Mouse (Mus musculus): ENCODE measurements around the gene Olfr477. TPM values are rescaled to one million over a fixed set of nuclear protein-coding genes. Genes with fewer than 3 reads are reported as not detected.
"Not testable (repeated sequence)": the region's sequence is repeated elsewhere in the genome, so short reads cannot be mapped to it uniquely, and the experiment has no call there.

Gene Olfr477
- under 1 TPM in 1 of 2 experiments, not detected in 1; 0.09 TPM for total RNA-seq (2021)
- long read RNA-seq, experiment 1: 0 reads
- long read RNA-seq, experiment 2: 0 reads

GRCm38 (mm10) chr7:107986393-107986792 lies at the start of gene Olfr477:
TSS of gene Olfr477 (plus strand) at chr7:107986693.
- DNase-seq: no peak

DNA sequence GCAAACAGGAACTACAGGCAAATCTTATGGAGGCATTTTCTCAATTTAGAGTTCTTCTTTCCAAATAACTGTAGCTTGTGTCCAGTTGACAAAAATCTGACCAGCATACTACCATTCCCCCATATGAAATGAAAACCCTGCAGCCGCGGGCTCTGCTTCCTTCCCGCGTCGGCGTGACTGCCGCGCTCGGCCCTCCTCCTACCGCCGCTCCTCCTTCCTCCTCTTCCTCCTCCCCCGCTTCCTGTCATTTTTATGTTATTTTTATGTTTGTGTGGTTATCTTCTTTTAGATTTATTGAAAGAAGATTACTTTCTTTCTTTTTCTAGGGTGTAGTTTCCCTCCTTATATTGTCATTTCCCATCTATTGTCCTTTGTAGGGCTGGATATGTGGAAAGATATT lies 34.0 kb upstream of the Olfr477 start:
- DNase-seq: not testable (repeated sequence)

DNA sequence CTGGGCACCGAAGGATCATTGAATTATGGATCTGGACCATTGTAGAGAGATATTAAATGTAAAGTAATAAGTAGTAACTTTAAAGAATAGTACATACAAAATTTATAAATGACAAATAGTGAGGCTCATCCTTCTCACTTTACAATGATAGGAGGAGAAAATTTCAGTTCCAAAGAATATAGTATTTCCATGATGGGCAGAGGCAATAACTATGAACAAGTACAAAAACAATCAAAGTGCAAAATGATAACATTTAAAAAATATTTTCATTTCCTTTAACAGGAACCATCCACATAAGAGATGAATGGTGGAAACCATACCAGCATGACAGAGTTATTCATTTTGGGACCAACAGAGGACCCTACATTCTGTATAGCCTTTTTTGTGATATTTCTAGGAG lies 32.1 kb upstream of the Olfr477 start, which contains the start of gene Olfr474:
Olfr474 (plus strand) TSS at position 301 of the 400 bp plus-strand sequence.
- DNase-seq: no peak

GRCm38 (mm10) chr7:107964503-107964902 lies 22.0 kb upstream of the Olfr477 start, which contains the start of gene Olfr476:
TSS of gene Olfr476 (plus strand) at chr7:107964803.
- no peak for DNase-seq

DNA sequence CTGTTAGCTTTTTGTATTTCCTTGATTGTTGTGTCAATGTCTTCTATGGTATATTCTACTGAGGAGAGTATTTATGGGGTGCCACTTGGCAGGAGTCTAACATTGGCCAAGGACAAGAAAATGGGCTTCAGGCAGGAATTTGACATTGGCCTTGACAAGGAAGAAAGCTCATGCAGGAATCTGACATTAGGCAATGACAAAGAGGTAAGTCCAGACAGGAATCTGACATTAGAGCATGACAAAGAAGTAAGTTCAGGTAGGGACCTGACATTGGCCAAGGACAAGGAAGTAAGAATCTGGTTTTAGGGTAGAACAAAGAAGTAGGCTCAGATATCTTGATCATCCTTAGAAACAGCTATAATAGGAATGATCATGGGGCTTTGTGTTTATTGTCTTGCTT lies 27.8 kb downstream of the Olfr477 start:
- DNase-seq: not testable (repeated sequence)

- DNase-seq: no peak
These were observed 47.4 kb downstream of the Olfr477 start, which contains the start of gene Olfr478 for GRCm38 (mm10) chr7:108033889-108034288. TSS of gene Olfr478 (minus strand) at chr7:108033989.

Other genes starting within 250 kb of the Olfr477 start
- gene Cyb5r2, start 228.7 kb upstream of the Olfr477 start, total RNA-seq (2021): not detected
- not detected for gene Ovch2, start 185.5 kb upstream of the Olfr477 start, total RNA-seq (2021)
- gene Olfr467, start 174.4 kb upstream of the Olfr477 start, total RNA-seq (2021): not detected
- gene Olfr469, start 161.2 kb upstream of the Olfr477 start, total RNA-seq (2021): not detected
- gene Olfr470, start 139.2 kb upstream of the Olfr477 start, total RNA-seq (2021): not detected
- not detected for gene Olfr472, start 88.8 kb upstream of the Olfr477 start, total RNA-seq (2021)
- gene Olfr473, start 56.2 kb upstream of the Olfr477 start, total RNA-seq (2021): not detected
- not detected for gene Olfr474, start 32.0 kb upstream of the Olfr477 start, total RNA-seq (2021)
- not detected for gene Olfr476, start 21.9 kb upstream of the Olfr477 start, total RNA-seq (2021)
- not detected for gene Olfr478, start 47.3 kb downstream of the Olfr477 start, total RNA-seq (2021)
- not detected for gene Olfr479, start 64.0 kb downstream of the Olfr477 start, total RNA-seq (2021)
- gene Olfr480, start 80.7 kb downstream of the Olfr477 start, total RNA-seq (2021): not detected
- not detected for gene Olfr481, start 93.2 kb downstream of the Olfr477 start, total RNA-seq (2021)
- gene Olfr482, start 110.9 kb downstream of the Olfr477 start, total RNA-seq (2021): 1 to 10 TPM; 1.7 TPM
- not detected for gene Olfr483, start 114.2 kb downstream of the Olfr477 start, total RNA-seq (2021)
- not detected for gene Olfr484, start 140.8 kb downstream of the Olfr477 start, total RNA-seq (2021)
- gene Olfr485, start 173.2 kb downstream of the Olfr477 start, total RNA-seq (2021): not detected
- gene Olfr486, start 186.0 kb downstream of the Olfr477 start, total RNA-seq (2021): not detected
- not detected for gene Olfr487, start 227.9 kb downstream of the Olfr477 start, total RNA-seq (2021)

All from adrenal gland, postnatal 10 days (tissue).